Mouse (Mus musculus): ENCODE data around the gene Slc9b1. TPM values are rescaled to one million over a fixed set of nuclear protein-coding genes. Genes with fewer than 3 reads are reported as not detected.

Gene Slc9b1
- total RNA-seq, 2 experiments from 2014 or later: 0.75 TPM; not detected in 1

DNA sequence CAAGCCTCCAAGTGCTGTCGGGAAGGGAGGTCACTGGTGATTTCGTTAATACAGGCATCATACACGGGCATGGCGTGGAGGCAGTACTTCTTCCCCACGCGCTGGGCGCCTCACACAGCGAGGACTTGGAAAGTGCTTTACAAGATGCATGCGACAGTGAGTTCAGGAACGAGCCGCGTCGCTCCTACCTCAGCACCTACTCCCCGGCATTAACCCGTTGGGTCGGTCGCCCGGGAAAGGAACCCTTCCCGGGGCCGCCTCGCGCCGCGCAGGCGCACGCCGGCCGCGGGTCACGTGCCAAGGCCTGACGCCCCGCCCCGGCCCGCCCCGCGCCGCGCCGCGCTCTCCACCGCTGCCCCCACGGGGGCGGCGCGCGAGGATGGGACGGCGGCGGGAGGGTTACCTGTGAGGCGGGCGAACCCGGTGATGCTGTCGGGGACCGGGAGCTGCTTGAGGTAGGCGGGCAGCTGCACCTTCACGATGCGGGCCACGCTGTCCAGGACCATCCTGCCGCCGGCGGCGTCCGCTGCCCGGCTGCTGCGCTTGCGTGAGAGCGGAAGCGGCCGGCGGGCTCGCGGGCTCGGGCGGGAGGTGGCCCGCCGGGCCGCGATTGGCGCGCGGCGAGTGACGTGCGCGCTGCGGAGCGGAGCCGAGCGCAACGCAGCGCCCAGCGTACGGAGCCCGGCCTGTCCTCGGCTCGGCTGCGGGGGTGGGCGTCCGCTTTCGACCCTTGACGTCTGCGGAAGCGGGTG is 75.2 kb downstream of the Slc9b1 start:
- intact Hi-C loops (cut with DNase I): no loop called here
- DNase-seq (ENCODE audit: extremely low spot score in 1 of 2, low spot score in 2 of 2): peak; percentile 69 to 92

GRCm38 (mm10) chr3:135423608-135424212 is 75.9 kb downstream of the Slc9b1 start, which contains the start of gene Cisd2:
Gene Cisd2 (minus strand): TSS chr3:135423925.
- no peak for DNase-seq (ENCODE audit: extremely low spot score in 1 of 2, low spot score in 2 of 2)
- intact Hi-C loops (cut with DNase I): no loop called here

DNA sequence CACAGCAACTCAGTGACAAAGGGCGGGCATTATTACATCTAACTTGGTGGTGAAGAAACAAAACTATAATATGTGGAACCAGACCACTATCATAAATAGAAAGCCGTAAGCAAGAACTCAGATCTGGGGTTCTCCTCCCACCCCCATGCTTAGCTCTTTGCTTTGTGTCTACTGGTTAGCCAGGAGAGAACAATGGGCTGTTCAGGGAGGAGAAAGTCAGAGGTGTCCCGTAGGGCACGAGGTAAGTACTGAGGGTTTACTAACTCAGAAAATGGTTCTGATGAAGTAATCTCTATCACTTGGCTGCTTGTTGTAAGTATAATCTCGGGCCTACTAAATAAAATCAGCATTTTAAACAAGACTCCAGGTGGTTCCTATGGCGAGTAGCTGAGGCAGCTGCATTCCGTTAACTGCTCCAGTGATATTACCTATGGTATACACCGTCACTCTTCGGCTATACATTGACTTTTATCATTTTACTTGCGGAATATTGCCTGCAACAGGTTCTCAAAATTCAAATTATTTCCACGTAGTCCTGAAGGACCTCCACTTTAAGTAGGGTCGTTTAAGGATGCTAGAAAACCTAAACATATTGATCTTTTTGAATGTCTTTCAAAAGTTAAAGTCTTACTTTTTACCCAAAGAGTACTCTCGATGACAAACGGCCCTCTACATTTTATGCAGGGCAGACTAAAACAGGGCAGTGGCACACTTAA is 89.2 kb downstream of the Slc9b1 start:
- intact Hi-C loops (cut with DNase I): no loop called here
- DNase-seq (ENCODE audit: extremely low spot score in 1 of 2, low spot score in 2 of 2): peak in 1 of 2 experiments; percentile 13

GRCm38 (mm10) chr3:135437758-135438495 is 90.1 kb downstream of the Slc9b1 start, which contains the start of gene Ube2d3:
Gene Ube2d3 (plus strand): TSS chr3:135438149.
- DNase-seq (ENCODE audit: extremely low spot score in 1 of 2, low spot score in 2 of 2): peak; percentile 99
- intact Hi-C loops (cut with DNase I): no loop called here

- intact Hi-C loops (cut with DNase I): no loop called here
- DNase-seq (ENCODE audit: extremely low spot score in 1 of 2, low spot score in 2 of 2): peak; percentile 94 to 98
These were observed 90.7 kb downstream of the Slc9b1 start for GRCm38 (mm10) chr3:135438531-135438912.

- intact Hi-C loops (cut with DNase I): no loop called here
- peak; percentile 59 to 94 for DNase-seq (ENCODE audit: extremely low spot score in 1 of 2, low spot score in 2 of 2)
These were observed 91.2 kb downstream of the Slc9b1 start for GRCm38 (mm10) chr3:135438913-135439531.

DNA sequence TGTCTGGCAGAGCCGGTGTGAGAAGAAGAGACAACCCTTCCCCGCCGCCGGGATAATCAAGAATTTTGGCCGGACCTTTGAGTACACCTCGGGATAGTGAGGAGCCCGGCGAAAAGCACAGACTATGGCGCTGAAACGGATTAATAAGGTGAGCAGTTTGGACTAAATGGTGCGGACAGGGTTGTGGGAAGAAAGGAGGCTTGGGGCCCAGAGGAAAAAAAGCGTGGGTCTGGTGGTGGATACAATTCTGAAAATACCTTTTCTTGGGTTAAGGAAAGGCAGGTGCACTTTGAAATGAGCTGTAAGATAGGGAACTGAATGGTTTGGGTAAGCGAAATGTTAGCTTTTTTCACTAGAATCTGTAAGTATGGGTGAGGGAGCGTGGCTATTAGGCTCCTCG is 91.8 kb downstream of the Slc9b1 start:
- intact Hi-C loops (cut with DNase I): no loop called here
- DNase-seq (ENCODE audit: extremely low spot score in 1 of 2, low spot score in 2 of 2): peak in 1 of 2 experiments; percentile 9

GRCm38 (mm10) chr3:135440221-135440620 is 92.4 kb downstream of the Slc9b1 start:
- DNase-seq (ENCODE audit: extremely low spot score in 1 of 2, low spot score in 2 of 2): peak; percentile 17 to 42
- intact Hi-C loops (cut with DNase I): no loop called here

DNA sequence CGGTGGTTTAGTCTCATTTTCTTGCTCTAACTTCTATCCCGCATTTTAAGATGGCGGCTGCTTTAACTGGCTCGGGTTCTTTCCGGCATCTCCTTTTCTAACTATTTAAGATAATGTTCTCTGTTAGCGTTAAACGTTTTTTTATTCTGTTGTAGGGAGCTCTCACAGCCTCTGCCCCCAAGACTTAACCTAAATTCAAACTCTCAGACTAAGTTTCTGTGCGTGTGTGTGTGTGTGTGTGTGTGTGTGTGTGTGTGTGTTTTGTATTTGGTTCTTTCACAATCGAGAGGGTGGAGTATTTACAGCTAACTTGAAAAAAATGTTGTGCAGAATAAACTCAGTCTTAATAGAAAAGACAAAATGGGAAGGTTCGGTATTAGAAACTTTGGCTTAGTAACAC is 92.8 kb downstream of the Slc9b1 start:
- intact Hi-C loops (cut with DNase I): no loop called here
- DNase-seq (ENCODE audit: extremely low spot score in 1 of 2, low spot score in 2 of 2): no peak

GRCm38 (mm10) chr3:135444930-135445329 is 97.1 kb downstream of the Slc9b1 start:
- intact Hi-C loops (cut with DNase I): no loop called here
- DNase-seq (ENCODE audit: extremely low spot score in 1 of 2, low spot score in 2 of 2): no peak

Other genes starting within 250 kb of the Slc9b1 start
- gene Cenpe, start 135.5 kb upstream of the Slc9b1 start, total RNA-seq (2021): 1 to 10 TPM; 2.6 to 2.9 TPM
- gene Bdh2, start 66.8 kb upstream of the Slc9b1 start, total RNA-seq (2021): 1 to 10 TPM; 1.7 to 1.9 TPM
- gene Slc9b2, start 40.3 kb upstream of the Slc9b1 start, total RNA-seq (2021): 1 to 10 TPM; 4.4 to 4.6 TPM
- gene Cisd2, start 75.9 kb downstream of the Slc9b1 start, total RNA-seq (2021): 10 to 100 TPM; 35.5 to 39.5 TPM
- gene Ube2d3, start 90.1 kb downstream of the Slc9b1 start, total RNA-seq (2021): 100 to 1,000 TPM; 258 to 268 TPM
- gene Manba, start 137.6 kb downstream of the Slc9b1 start, total RNA-seq (2021): 1 to 10 TPM; 6.8 to 7.4 TPM